Mouse (Mus musculus) urinary bladder, postnatal 10 days (tissue): ENCODE data around the gene Bcl7b.

Source experiments
- DNase-seq: peaks from one replicate; pipeline ENCODE4 v3.0.0; 2022; ENCODE audit warnings: low spot score

Gene Bcl7b

GRCm38 (mm10) chr5:135169479-135169878 is 1.4 kb downstream of the Bcl7b start:
- DNase-seq, result no peak

GRCm38 (mm10) chr5:135171688-135172220 is 3.7 kb downstream of the Bcl7b start:
- no peak for DNase-seq

DNA sequence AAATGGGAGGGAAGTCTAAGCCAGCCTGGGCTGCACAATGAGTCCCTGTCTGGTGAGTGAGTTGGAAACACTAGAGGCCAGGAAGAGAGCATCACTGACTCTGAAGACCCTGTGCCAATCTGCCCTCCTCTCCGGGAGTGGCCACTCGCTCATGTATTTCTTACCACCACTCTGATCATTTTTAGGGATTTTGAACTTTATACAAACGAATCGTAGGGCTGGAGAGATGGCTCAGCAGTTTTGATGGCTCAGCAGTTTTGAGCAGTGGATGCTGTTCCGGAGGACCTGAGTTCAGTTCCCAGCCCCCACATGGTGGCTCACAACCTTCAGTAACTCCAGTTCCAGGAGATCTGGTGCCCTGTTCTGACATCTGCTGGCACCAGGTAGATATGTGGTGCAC is 4.9 kb downstream of the Bcl7b start:
- DNase-seq, result no peak

- no peak for DNase-seq
Measured at GRCm38 (mm10) chr5:135175086-135175485, 7.0 kb downstream of the Bcl7b start.

DNA sequence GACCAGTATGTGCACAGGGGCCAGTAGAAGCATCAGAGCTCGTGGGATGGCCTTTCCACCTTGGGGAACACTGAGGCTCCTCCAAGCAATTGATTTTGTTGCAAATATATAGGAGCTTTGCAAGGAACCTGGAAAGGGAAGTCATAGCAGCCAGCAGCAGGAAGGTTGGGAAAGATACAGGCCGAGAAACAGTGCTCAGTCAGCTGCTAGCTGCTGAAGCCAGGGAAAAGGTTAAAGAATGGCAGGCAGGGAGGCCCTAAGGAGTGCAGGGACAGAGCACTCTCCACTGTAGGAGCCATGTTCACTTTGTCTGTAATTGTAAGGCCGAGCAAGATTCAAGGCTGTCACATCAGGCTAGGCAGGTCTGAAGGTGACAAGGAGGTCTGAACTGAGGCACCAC is 10.4 kb downstream of the Bcl7b start:
- DNase-seq, result no peak

- DNase-seq, result no peak
Measured at GRCm38 (mm10) chr5:135178996-135179395, 10.9 kb downstream of the Bcl7b start.

DNA sequence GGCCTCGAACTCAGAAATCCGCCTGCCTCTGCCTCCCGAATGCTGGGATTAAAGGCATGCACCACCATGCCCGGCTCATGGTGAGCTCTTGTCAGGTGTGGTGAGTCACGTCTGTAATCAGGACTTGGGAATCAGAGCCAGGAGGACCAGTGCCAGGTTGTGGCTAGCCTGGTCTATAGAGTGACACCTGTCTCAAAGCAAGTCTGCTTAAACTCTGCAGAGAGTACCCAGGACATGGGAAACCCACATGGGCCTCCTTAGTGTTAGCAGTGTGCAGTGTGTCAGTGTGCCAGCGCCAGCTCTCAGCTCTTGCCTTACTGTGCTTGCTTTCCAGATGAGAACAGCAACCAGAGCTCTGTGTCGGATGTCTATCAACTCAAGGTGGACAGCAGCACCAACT is 11.5 kb downstream of the Bcl7b start:
- DNase-seq, result no peak

DNA sequence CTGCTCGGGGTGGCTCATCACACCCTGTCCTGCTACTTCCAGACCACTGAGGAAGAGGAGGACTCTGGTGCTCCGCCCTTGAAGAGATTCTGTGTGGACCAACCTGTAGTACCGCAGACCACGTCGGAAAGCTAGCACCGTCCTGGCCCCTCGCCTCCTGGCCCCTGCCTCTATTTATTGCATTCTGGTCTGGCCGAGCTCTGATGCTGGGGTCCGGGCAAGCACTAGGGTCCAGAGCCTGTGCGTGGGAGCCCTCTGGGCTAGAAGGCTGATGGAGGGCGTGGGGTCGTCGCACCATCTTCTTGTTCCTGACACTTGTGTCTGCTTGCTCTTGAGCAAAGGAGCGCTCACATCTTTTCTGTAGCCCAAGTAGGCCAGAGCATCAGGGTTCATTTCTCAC is 12.7 kb downstream of the Bcl7b start:
- DNase-seq, result no peak

- DNase-seq, result no peak
Measured at GRCm38 (mm10) chr5:135181776-135182175, 13.7 kb downstream of the Bcl7b start.

DNA sequence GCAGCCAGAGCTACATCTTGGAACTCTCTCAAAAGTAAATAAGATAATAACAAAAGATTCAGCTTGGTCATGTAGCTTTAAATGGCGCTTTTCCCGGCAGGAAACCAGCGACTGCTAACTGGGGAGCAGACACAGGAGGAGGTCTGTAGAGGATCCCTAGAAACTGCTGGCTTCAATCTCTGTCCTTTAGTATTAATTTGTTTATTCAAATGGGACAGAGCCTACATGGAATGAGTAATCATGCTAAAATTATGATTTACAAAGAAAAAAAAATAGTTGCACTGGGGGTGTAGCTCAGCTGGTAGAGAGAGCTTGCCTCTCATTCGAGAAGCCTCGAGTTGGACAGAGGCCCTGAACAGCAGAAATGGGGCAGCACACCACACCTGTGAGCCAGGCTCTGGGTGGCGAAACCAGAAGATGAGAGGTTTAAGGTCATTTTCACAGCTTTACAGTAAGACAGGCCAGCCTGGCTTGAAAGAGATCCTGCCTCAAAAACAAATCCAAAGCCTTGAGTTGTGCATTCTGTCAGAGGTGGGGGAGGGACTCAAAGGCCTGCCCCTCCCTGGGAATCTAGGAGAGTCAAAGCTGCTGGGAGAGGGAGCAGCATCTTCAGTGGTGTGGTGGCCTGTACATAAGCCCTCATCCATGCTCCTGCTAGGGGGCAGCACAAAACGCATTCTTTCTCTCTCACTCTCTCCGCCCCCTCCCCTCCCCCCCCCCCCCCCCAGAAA is 15.2 kb downstream of the Bcl7b start:
- no peak for DNase-seq

DNA sequence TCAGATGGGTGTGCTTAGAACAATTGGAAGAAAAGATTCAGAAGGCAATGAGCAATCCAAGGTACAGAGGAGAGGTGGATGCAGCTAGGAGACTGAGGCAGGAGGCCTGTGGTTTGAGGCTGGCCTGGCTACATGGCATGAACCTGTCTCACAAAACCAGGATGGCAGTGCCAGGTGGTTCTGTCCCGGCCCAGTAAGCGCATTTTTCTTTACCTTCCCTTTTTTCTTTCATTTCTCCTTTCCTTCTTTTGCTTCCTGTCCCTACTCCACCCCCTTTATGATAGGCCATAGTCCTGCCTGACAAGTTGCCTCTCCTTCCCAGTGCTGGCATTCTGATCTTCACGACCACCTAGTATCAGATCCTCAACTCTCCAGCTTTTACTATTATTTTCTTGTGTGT is 16.9 kb downstream of the Bcl7b start:
- no peak for DNase-seq

GRCm38 (mm10) chr5:135185596-135185995 is 17.5 kb downstream of the Bcl7b start:
- DNase-seq, result no peak

GRCm38 (mm10) chr5:135186231-135186620 is 18.1 kb downstream of the Bcl7b start:
- no peak for DNase-seq

DNA sequence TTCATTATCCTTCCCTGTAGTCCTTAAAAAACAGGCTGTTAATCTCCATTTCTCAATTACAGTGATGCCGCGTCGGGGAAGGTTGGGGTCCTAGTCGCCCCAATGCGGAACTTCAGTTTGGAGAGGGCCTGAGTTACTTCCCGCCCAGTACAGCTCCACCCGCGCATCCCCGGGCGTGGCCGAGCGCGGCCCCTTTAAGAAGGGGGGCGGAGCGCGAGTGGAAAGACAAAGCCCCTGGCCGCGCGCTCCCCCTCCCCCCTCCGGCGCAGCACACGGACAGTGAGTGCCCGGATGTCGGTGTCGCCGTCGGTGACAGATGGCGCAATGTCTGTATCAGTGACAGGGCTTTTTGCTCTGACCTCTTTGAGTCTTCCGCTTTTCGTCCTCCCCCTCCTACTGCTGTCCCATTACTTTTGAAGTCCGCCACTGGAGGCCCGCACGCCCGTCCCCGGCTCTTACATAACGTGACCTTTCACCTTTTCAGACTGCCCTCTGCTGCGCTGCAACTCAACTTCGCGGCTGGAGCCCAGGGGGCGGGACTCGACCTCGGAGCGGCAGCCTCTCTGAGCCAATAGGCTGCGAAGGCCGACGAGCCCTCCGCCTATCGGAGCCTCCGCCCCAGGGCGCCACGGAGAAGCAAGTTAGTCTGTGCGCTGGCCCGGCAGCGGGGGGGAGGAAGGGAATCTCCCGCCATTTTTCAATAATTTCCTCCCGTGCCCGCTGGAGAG is 18.7 kb downstream of the Bcl7b start, which contains the start of gene Baz1b:
TSS of gene Baz1b (plus strand) at position 644 of the 728 bp plus-strand sequence.
- peak; percentile 96 for DNase-seq

DNA sequence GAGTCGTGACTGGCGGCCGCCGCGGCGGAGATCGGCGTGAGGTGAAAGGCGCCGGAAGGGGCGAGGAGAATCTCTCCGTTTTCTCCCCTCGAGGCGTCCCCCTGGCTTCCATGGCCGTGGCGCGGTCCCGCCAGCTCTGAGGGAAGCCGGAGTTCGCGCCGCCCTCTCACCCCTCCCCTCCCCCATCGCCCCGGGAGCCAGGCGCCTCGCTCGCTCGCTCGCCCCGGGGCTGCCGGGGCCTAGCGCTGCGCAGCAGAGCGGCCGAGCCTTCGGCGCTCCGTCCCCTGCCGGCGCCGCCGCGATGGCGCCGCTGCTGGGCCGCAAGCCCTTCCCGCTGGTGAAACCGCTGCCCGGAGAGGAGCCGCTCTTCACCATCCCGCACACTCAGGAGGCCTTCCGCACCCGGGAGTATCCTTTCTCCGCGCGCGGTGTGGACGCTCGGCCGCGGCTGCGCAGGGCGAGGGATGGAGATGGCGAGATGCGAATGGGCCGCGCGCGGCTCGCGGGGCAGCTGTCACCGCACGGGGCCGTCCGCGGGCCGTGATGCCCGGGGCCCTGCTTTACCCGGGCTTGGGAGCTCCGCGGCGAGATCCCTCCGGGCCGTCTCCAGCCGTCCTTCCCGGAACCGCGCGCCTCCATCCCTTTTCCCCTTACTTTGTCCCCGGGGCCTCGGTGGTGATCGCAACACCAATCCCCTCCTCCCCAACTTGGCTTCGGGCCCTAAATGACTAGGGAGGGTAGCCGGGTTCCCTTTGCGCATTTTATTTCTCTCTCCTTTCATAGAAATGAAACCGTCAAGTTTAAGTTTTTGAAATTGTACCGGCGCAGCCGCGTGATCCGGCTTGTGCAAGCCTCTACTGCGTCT is 19.5 kb downstream of the Bcl7b start:
- no peak for DNase-seq

- no peak for DNase-seq
Measured at GRCm38 (mm10) chr5:135188214-135188554, 20.1 kb downstream of the Bcl7b start.

DNA sequence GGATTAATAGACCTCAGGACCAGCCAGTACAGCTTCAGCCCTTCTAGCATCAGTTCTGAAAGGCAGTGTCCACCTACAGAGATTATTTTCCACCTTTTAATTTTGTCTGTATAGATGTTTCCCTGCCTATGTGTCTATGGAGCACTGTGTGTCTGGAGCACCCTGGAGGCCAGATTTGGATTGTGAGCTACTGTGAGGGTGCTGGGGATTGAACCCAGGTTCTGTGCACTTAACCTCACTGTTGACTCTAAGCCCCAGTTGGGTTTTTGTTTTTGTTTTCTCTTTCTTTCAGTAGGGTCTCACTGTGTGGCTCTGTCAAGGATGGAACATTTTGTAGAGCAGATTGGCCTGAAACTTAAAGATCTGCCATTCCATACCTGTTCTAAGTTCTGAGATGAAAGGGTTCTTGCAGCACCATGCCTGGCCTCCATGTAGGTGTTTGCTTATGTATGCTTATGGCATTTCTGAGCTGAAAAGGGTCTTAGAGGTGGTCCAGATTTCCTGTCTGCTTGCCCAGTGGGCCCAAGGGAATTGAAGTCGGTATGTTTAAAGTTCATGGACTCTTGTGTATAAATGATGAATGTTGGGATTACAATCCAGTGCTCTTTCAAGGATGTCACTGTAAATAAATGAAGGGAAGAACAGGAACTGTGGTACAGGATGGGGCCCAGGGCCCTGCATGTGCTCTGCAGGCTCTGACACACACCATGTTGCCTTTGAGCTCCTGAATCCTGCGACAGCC is 21.4 kb downstream of the Bcl7b start:
- no peak for DNase-seq

GRCm38 (mm10) chr5:135191620-135192019 is 23.5 kb downstream of the Bcl7b start:
- DNase-seq, result no peak

- no peak for DNase-seq
Measured at GRCm38 (mm10) chr5:135192431-135192830, 24.3 kb downstream of the Bcl7b start.

DNA sequence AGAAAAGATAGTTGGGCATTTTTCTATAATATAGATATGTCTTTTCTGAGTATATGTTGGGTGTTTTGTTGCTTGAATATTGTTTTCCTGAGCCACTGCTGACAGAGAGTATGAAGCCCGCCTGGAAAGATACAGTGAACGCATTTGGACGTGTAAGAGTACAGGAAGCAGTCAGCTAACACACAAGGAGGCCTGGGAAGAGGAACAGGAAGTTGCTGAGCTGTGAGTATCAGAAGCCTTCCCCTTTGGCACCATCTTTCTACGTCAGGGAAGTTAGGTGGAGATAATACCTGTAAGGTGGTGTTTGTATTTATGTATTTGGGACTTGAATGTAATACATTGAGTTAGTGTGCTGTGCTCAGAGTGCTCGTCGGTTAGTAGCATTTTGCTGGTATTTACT is 28.3 kb downstream of the Bcl7b start:
- DNase-seq, result no peak

DNA sequence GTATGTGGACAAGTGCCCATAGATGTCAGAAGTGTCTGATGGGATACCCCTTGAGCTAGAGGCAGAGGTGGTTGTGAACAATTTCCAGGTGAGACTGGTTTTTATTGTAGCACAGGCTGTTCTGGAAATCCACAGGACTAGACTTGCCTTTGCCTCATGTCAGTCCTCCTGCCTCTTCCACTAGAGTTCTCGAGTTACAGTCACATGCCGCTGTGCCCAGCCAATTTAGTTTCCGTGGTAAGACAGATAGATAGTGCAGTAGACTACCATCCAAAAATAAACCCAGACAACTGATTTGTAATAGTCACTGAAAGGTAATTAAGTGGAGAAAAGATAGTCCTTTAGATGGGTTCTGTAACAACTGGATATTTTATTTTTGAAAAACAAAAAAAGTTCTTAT is 34.7 kb downstream of the Bcl7b start:
- no peak for DNase-seq

DNA sequence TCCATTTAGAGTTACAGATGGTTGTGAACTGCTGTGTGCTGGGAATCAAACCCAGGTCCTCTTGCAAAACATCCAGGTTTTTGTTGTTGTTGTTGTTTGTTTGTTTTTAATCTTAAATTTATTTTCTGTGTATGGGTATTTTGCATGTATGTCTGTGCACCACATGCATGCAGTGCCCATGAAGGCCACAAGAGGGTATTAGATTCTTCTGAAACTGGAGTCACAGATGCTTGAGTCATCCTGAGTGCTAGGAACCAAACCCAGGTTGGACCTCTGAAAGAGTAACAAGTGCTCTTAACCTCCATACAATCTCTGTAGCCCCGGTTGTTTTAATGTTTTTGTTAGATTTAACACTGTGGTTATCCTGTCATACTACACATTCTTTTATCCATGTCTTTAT is 40.1 kb downstream of the Bcl7b start:
- no peak for DNase-seq
